Mouse (Mus musculus) ovary, adult 10 weeks (tissue): ENCODE data around the gene Slc5a6. TPM values are rescaled to one million over a fixed set of nuclear protein-coding genes. Genes with fewer than 3 reads are reported as not detected.

Experiments used
- polyA plus RNA-seq: library from polyadenylated mRNA; stranded (reverse); fragments of 350-450 nt; fragmentation: Illumina TruSeq; extraction: RNeasy Lipid Tissue Mini Kit (QIAGEN cat#74804); gene quantifications from one replicate; pipeline ENCODE4 v1.2.3, GENCODE M21; 2014

Slc5a6 gene
- 1.9 TPM for polyA plus RNA-seq

GRCm38 (mm10) chr5:31048763-31049641, at the start of gene Slc5a6:
Gene Slc5a6 (minus strand): TSS chr5:31048924.

GRCm38 (mm10) chr5:31054261-31055215, 5.8 kb upstream of the Slc5a6 start, which contains the start of gene Cad:
Gene Cad (plus strand): TSS chr5:31054780.

GRCm38 (mm10) chr5:31047848-31048762, 619 bp downstream of the Slc5a6 start, which contains the start of gene Atraid:
Gene Atraid (plus strand): TSS chr5:31048312.

Other genes with a start within 250 kb of the Slc5a6 start
- 8.6 TPM for gene Mapre3, start 234.3 kb downstream of the Slc5a6 start, polyA plus RNA-seq
- 29.0 TPM for gene Tmem214, start 180.9 kb downstream of the Slc5a6 start, polyA plus RNA-seq
- gene Agbl5, start 160.2 kb downstream of the Slc5a6 start, polyA plus RNA-seq = 4.3 TPM
- gene Ost4, start 141.1 kb downstream of the Slc5a6 start, polyA plus RNA-seq = 209 TPM
- gene Emilin1, start 135.5 kb downstream of the Slc5a6 start, polyA plus RNA-seq = not detected
- not detected for gene Khk, start 127.5 kb downstream of the Slc5a6 start, polyA plus RNA-seq
- not detected for gene Cgref1, start 103.3 kb downstream of the Slc5a6 start, polyA plus RNA-seq
- 11.1 TPM for gene Preb, start 88.6 kb downstream of the Slc5a6 start, polyA plus RNA-seq
- 4.5 TPM for gene Tcf23, start 80.3 kb downstream of the Slc5a6 start, polyA plus RNA-seq
- 77.8 TPM for gene Atraid, start 612 bp downstream of the Slc5a6 start, polyA plus RNA-seq
- 1.7 TPM for gene Cad, start 5.9 kb upstream of the Slc5a6 start, polyA plus RNA-seq
- gene Dnajc5g, start 57.4 kb upstream of the Slc5a6 start, polyA plus RNA-seq = 0.97 TPM
- gene Slc30a3, start 59.3 kb upstream of the Slc5a6 start, polyA plus RNA-seq = not detected
- gene Trim54, start 67.8 kb upstream of the Slc5a6 start, polyA plus RNA-seq = not detected
- gene Ucn, start 89.9 kb upstream of the Slc5a6 start, polyA plus RNA-seq = not detected
- gene Mpv17, start 105.3 kb upstream of the Slc5a6 start, polyA plus RNA-seq = 41.7 TPM
- gene Gm29609, start 131.0 kb upstream of the Slc5a6 start, polyA plus RNA-seq = 0.48 TPM
- gene Gtf3c2, start 131.2 kb upstream of the Slc5a6 start, polyA plus RNA-seq = 47.4 TPM
- gene Snx17, start 144.3 kb upstream of the Slc5a6 start, polyA plus RNA-seq = 57.4 TPM
- gene Eif2b4, start 144.5 kb upstream of the Slc5a6 start, polyA plus RNA-seq = 2.3 TPM
- 1.5 TPM for gene Zfp513, start 153.4 kb upstream of the Slc5a6 start, polyA plus RNA-seq
- 30.2 TPM for gene Ppm1g, start 171.8 kb upstream of the Slc5a6 start, polyA plus RNA-seq
- gene Nrbp1, start 191.9 kb upstream of the Slc5a6 start, polyA plus RNA-seq = 85.1 TPM
- not detected for gene Gm9970, start 192.3 kb upstream of the Slc5a6 start, polyA plus RNA-seq
- not detected for gene Krtcap3, start 202.8 kb upstream of the Slc5a6 start, polyA plus RNA-seq
- 18.2 TPM for gene Ift172, start 242.2 kb upstream of the Slc5a6 start, polyA plus RNA-seq
- 9.6 TPM for gene Fndc4, start 247.2 kb upstream of the Slc5a6 start, polyA plus RNA-seq
- 0.43 TPM for gene Gckr, start 248.5 kb upstream of the Slc5a6 start, polyA plus RNA-seq